Mouse (Mus musculus): ENCODE data around the gene Gm17349.
"Not testable (repeated sequence)": the region's sequence is repeated elsewhere in the genome, so short reads cannot be mapped to it uniquely, and the experiment has no call there.

Gm17349 gene

DNA sequence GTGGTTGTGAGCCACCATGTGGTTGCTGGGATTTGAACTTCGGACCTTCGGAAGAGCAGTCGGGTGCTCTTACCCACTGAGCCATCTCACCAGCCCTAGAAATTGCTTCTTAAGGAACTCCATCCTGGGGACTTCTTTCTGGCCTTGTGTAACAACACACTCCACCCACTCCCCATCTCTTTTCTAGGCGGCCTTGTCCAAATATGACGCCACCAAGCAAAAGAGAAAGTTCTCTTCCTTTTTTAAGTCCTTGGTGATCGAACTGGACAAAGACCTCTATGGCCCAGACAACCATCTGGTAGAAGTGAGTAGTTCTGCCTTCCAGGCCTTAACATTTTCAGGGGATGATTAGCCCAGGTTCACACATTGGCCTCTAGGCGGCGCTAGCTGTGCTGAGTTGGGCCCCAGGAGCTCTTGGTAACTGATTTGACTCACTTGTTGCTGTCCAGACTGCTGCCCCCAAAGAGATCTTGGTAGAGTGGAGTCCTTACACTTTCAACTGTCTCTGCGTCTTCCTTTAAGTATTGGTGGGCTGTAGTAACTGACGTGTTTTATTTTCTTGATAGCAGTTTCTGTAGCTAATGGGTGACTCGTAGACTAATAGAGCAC is at the start of gene Gm17349:
TSS of gene Gm17349 (minus strand) at position 51 of the 609 bp plus-strand sequence.
- peak; percentile 72 to 83 for DNase-seq

DNA sequence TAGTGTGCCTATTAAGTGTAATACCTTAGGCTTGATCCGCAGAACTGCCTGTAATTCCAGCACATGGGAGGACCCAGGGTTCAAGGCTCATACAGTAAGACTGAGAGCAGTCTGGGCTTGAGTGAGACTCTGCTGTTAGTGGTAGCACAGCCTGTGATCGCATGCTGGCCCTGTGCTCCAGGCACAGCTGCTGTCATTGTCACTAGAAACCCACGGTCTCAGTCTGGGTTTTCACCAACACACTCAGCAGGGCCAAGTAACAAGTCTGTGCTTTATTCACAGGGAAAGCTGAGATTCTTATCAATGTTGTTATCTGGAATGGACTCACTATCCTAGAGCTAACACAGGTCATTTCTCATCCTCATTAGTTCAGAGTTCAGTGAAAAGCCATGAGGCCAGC is 48.9 kb upstream of the Gm17349 start:
- DNase-seq: no peak

DNA sequence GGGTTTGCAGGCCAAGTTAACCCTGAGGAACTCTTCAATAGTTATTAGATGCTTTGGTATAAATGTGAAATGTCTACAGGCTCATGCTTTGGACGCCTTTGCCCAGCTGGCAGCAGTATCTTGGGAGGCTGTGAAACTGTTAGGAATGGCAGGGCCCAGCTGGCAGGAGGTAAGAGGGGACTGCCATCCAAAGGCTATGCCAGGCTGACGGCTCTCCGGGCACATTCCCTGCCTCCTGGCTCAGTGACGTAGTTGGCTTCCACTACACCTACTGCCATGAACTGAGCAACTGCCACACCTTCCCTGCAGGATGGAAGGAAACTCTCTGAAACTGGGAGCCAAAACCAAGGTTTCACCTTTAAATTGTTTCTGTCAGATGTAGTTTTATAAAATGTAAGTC is 34.9 kb upstream of the Gm17349 start:
- DNase-seq: peak; percentile 31 to 32

GRCm38 (mm10) chr15:99736675-99737074 is 31.4 kb upstream of the Gm17349 start:
- DNase-seq: no peak

DNA sequence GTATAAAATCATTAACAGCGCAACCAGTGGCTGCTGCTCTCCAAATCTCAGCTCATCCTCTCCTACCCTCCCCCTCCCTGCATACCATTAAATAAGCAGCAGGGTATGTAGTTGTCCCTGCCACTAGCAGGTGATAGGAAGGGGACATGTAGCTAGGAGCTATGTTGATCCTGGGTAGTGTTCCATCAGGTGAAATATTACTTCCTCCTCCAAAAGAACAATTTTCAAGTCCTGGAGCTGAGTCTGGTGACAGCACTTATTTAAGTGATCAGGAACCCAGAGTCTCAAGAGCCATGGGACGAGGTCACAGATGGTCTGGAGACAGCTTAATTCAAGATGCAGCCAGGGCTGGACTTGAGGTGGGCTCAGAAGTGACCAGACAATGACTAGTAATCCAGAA is 30.3 kb upstream of the Gm17349 start:
- DNase-seq: peak; percentile 99 to 100

DNA sequence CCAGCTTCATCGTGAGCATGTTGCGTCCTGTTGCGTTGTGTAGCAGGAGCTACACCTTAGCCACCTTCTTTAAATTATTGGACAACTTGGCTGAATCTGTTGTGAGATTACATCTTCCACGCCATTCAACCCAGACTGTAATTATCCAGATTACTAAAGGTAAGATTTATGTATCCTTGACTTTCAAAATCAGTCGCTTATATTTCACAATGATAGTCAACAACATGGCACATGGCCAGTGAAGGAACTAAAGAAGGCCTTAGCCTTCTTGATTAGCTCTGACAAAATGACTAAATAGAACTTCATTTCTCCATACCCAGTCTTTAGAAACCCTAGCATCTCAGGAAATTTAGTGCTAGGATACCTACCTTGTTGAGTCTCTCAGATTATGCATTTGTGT is 27.9 kb upstream of the Gm17349 start:
- no peak for DNase-seq

DNA sequence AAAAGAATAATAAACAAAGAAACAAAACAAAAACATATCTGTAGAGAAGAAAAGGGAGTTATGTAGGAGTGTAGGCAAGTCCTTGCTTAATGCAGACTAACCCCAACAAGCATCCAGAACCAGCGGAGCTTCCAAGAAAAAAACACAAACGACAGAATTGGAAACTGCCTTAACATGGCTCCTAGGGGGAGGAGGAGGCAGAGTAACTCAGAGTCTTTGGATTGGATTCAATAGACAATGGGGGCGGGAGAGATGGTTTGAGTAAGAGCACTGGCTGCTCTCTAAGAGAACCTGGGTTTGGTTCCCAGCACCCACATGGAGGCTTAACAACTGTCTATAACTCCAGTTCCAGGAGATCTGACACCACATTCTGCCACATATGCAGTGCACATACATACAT is 26.4 kb upstream of the Gm17349 start:
- DNase-seq: no peak

- no peak for DNase-seq
Observed at GRCm38 (mm10) chr15:99731167-99731566, 25.9 kb upstream of the Gm17349 start.

DNA sequence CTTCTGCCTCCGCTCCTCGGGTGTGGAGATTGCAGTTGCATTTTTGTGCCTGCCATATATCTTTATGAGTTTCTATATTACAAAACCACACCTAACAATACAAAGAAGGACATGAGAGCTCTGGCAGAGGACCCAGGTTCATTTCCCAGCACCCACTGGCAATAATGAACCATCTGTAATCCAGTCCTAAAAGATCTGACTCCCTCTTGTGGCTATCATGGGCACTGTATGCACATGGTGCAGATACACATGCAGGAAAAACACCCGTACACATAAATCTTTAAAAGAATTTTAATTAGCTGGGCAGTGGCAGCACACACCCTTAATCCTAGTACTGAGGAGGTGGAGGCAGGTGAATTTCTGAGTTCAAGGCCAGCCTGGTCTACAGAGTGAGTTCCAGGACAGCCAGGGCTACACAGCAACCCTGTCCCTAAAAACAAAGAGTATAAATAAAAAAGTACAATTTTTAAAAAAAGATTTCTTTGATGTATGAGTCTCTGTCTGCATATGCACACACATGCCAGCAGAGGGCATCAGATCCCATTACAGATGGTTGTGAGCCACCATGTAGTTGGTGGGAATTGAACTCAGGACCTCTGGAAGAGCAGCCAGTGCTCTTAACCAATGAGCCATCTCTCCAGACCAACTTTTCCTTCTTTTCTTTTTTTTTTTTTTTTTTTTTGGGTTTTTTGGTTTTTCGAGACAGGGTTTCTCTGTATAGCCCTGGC is 23.9 kb upstream of the Gm17349 start:
- DNase-seq: no peak

DNA sequence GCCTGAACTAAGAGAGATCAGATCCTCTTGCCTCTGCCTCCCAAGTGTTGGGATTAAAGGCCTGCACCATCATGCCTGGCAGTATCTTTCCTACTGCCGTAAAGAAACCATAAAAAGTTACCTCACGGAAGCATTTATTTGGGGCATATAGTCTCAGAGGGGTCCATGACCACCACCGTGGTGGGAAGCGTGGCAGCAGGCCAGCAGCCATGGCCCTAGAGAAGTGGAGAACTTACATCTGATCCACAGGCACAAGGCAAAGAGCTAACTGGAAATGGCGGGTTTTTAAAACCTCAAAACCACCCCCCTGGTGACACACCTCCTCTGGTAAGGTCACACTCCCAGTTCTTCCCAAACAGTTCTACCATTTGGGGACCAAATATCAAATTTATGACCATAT is 22.9 kb upstream of the Gm17349 start:
- DNase-seq: no peak

DNA sequence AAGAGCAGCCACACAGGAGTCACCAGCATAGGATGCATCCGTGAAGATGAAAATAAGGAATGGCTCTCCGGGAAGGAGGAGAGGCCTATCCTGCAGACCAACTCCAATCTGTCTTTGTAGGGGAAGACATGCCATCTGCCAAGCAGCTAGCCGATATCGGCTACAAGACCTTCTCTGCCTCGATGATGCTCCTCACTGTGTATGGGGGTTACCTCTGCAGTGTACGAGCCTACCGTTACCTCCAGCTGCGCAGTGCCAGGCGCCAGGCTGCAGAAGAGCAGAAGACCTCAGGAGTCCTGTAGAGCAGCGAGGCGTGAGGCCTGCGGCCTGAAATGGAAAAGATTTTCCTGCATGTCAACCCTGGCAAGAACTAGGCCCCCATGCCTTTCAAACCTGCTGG is 22.2 kb upstream of the Gm17349 start:
- DNase-seq: no peak

DNA sequence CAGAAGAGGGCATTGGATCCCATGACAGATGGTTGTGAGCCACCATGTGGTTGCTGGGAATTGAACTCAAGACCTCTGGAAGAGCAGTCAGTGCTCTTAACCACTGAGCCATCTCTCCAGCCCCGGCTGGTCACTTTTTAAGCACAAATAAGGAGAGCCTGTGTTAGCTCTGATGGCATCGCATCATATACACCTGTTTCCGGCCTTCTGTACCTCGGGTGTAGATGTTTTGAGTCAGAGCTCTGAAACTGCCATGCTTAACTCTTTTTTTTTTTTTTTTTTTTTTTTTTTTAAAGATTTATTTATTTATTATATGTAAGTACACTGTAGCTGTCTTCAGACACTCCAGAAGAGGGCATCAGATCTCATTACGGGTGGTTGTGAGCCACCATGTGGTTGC is 21.7 kb upstream of the Gm17349 start:
- not testable (repeated sequence) for DNase-seq

- no peak for DNase-seq
Observed at GRCm38 (mm10) chr15:99726549-99726948, 21.3 kb upstream of the Gm17349 start.

- peak; percentile 96 to 97 for DNase-seq
Observed at GRCm38 (mm10) chr15:99725341-99726155, 20.3 kb upstream of the Gm17349 start, which contains the start of gene Cox14. Gene Cox14, plus strand, starts transcription at chr15:99725618.

DNA sequence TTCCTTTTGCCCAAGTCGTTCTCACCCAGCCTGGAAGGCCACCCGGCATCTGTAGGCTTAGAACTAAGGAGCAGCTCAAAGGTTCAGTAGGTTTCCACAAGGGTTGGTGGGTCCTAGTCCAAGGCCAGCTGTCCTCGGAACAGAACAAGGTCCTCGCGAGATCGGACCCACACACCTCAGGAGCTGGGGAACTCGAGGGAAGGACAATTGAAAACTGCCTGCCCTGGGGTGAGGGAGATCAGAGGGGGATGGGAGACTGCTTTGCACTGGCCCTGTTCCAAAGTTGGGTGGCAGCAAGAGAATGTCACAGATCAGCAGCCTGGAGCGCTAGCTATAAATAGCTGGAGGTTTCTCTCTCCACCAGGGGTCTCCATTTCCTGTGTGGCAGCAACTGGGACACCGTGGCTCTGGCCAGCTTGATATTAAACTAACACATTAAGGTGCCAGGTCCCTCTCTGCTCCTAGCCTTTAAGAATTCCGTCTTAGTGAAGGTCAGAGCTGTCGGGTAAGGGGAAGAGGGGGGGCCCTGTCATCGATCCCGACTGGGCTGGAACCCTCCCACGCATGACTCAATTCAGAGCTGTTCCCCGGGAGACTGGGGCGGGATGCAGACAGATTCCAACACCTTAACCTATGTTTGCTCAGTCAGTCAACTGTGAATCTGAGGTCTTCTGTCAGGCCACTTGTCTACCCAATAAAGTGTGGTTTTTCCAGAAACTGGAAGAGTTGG is 19.2 kb upstream of the Gm17349 start:
- peak; percentile 64 to 71 for DNase-seq

DNA sequence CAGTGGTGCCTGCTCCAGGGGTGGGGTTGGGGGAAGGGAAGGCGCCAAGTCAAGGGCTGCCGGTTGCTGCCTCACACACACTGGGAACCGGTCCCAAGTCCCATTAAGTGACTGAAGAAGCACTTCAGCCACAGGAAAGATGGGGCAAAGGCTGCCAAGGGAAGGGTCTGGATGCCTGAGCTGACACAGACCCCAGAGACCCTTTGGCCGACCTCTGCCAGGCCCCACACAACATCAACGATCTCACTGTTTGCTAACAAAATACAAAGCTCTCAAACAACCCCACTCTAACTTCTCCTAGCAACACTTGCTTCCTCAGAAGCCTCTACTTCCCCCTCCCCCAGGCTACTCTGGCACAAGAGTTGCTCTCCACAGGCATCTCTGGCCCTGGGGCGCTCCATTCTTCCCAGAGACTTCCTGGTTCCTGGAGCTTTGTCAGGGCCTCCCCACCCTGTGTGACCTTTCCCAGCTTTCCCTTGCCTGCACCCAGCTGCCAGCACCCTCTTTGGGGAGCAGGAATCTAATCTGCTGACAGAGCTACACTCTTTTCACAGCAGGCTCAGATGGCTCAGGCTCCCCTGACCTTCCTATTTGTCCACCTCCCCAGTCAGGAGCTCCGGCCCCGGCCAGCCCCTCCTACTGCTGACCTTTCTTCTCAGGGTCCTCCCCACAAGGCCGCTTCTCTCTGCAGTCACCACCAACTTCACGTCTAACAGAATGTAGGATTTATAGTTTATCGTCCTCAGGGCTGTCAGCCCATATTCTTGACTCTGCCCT is 18.4 kb upstream of the Gm17349 start:
- peak in 1 of 2 experiments; percentile 55 for DNase-seq

DNA sequence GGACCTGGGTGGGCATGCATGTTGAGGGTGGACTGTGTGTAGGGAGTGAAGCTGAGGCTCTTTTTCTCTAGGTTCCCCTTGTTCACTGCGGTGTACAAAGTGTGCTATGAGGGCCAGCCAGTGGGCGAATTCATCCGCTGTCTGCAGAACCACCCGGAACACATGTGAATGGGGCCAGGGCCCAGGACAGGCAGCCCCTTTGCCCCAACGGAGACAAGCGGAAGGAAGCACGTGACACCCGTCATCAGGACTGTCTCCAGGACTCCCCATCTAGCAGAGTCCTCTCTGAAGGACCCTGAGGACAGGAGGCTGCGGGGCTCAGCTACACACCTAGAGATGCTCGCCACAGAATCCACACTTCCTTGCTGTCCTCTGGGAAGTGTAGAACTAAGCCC is 17.8 kb upstream of the Gm17349 start:
- DNase-seq: no peak

- DNase-seq: no peak
Observed at GRCm38 (mm10) chr15:99721921-99722743, 16.8 kb upstream of the Gm17349 start.

DNA sequence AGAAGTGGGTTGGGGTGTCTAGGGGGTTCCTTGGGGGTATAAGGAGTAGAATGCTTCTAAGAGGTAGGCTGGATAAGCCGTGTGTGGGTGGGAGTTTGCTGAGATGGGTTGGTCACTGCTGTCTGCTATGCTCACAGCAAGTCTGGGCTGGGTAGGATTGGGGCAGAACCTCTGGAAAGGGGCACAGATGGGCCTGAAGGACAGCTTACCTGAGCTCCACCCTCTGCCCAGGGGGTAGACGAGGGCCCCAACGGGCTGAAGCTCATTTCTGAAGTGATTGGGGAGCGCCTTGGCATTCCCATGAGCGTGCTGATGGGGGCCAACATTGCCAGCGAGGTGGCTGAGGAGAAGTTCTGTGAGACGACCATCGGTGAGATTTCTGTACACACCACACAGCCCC is 14.6 kb upstream of the Gm17349 start:
- DNase-seq: no peak

GRCm38 (mm10) chr15:99718461-99719021 is 13.3 kb upstream of the Gm17349 start:
- peak; percentile 64 to 65 for DNase-seq

Data from cerebellum, adult 18-20 months (tissue).